ENCODE assay signal across 8 mouse cellular contexts in genomic region chrX:72819594-72819993, GRCm38 (mm10). TPM values are rescaled to one million over a fixed set of nuclear protein-coding genes. Genes with fewer than 3 reads are reported as not detected.
A peak's percentile ranks its signal among the peaks of the same experiment; 100 is the strongest.
DNase-seq lines count a peak whose midpoint lies in the region; ATAC-seq and TF ChIP-seq lines count a peak whose summit lies in the region.

No protein-coding gene starts in this region.

- DNase-seq in forebrain, embryonic 11.5 days (ENCODE audit: low spot score): peak; percentile 83
- peak; percentile 77 for DNase-seq in adrenal gland, postnatal 14 days
- peak; percentile 71 for DNase-seq in embryonic facial prominence, embryonic 10.5 days (ENCODE audit: low spot score)
- DNase-seq in hindbrain, embryonic 14.5 days (ENCODE audit: low spot score): peak; percentile 91
- peak; percentile 85 for DNase-seq in left cerebral cortex, postnatal 14 days (ENCODE audit: low spot score in 2 of 2)
- peak; percentile 85 for DNase-seq in midbrain, postnatal 0 days (ENCODE audit: low spot score)
- DNase-seq in telencephalon, adult 2 months (ENCODE audit: low read depth, low spot score): peak; percentile 24

- WGBS in forebrain, embryonic 11.5 days: 2% methylated on average over 5 of the region's 5 CpGs
- WGBS in forebrain, embryonic 15.5 days: 7% methylated on average over 5 of the region's 5 CpGs
- WGBS in embryonic facial prominence, embryonic 10.5 days: 3% methylated on average over 5 of the region's 5 CpGs
- WGBS in hindbrain, embryonic 14.5 days: 8% methylated on average over 5 of the region's 5 CpGs
- WGBS in midbrain, postnatal 0 days: 6% methylated on average over 5 of the region's 5 CpGs

- no peak overlapping the region for H3K9ac ChIP-seq in forebrain, embryonic 11.5 days (ENCODE audit: low read length)
- H3K9ac ChIP-seq in forebrain, embryonic 15.5 days (replicated peaks): no peak overlapping the region
- H3K9ac ChIP-seq in hindbrain, embryonic 14.5 days: no peak overlapping the region
- H3K9ac ChIP-seq in midbrain, postnatal 0 days (replicated peaks; ENCODE audit: low read length, poor library complexity, severe bottlenecking): no peak overlapping the region

- H3K4me2 ChIP-seq in forebrain, embryonic 11.5 days (ENCODE audit: low read depth, low read length, severe bottlenecking): no peak overlapping the region
- no peak overlapping the region for H3K4me2 ChIP-seq in forebrain, embryonic 15.5 days (replicated peaks)
- no peak overlapping the region for H3K4me2 ChIP-seq in hindbrain, embryonic 14.5 days (replicated peaks)
- H3K4me2 ChIP-seq in midbrain, postnatal 0 days (ENCODE audit: low read depth, low read length, poor library complexity, severe bottlenecking): no peak overlapping the region

- no peaks in the 10 kb centered on the region for H3K4me1 ChIP-seq in forebrain, embryonic 11.5 days (replicated peaks; ENCODE audit: control insufficient read depth, insufficient read depth, low read length)
- H3K4me1 ChIP-seq in forebrain, embryonic 15.5 days: no peaks in the 10 kb centered on the region
- no peaks in the 10 kb centered on the region for H3K4me1 ChIP-seq in embryonic facial prominence, embryonic 10.5 days
- H3K4me1 ChIP-seq in hindbrain, embryonic 14.5 days (replicated peaks; ENCODE audit: control insufficient read depth, insufficient read depth, low read length): no peaks in the 10 kb centered on the region
- no peaks in the 10 kb centered on the region for H3K4me1 ChIP-seq in midbrain, postnatal 0 days (ENCODE audit: insufficient read depth, low read length)

- ATAC-seq in forebrain, embryonic 11.5 days (replicated peaks; ENCODE audit: low FRiP score): no peak
- ATAC-seq in forebrain, embryonic 15.5 days (replicated peaks): no peak; the same call in 1 of the 2 replicates
- ATAC-seq in hindbrain, embryonic 14.5 days (ENCODE audit: low FRiP score): peak; percentile 46; the same call in 1 of the 2 replicates
- ATAC-seq in midbrain, postnatal 0 days (ENCODE audit: low FRiP score): no peak

- no peak overlapping the region for H3K4me3 ChIP-seq in forebrain, embryonic 11.5 days (ENCODE audit: low read depth, low read length)
- no peak overlapping the region for H3K4me3 ChIP-seq in forebrain, embryonic 15.5 days
- H3K4me3 ChIP-seq in embryonic facial prominence, embryonic 10.5 days: no peak overlapping the region
- no peak overlapping the region for H3K4me3 ChIP-seq in hindbrain, embryonic 14.5 days (replicated peaks; ENCODE audit: low read length)
- H3K4me3 ChIP-seq in midbrain, postnatal 0 days (ENCODE audit: low read depth, low read length): no peak overlapping the region

- no peaks in the 10 kb centered on the region for H3K36me3 ChIP-seq in forebrain, embryonic 11.5 days (ENCODE audit: control insufficient read depth, insufficient read depth, low read length)
- H3K36me3 ChIP-seq in forebrain, embryonic 15.5 days: no peaks in the 10 kb centered on the region
- no peaks in the 10 kb centered on the region for H3K36me3 ChIP-seq in embryonic facial prominence, embryonic 10.5 days (replicated peaks)
- no peaks in the 10 kb centered on the region for H3K36me3 ChIP-seq in hindbrain, embryonic 14.5 days (replicated peaks; ENCODE audit: control insufficient read depth, insufficient read depth)
- no peaks in the 10 kb centered on the region for H3K36me3 ChIP-seq in midbrain, postnatal 0 days (ENCODE audit: insufficient read depth, low read length)

- no peak overlapping the region for H3K27ac ChIP-seq in forebrain, embryonic 11.5 days (ENCODE audit: low read depth, low read length)
- H3K27ac ChIP-seq in forebrain, embryonic 15.5 days (replicated peaks): no peak overlapping the region
- H3K27ac ChIP-seq in embryonic facial prominence, embryonic 10.5 days (replicated peaks): no peak overlapping the region
- H3K27ac ChIP-seq in hindbrain, embryonic 14.5 days: no peak overlapping the region
- no peak overlapping the region for H3K27ac ChIP-seq in midbrain, postnatal 0 days (ENCODE audit: low read depth, low read length)

- no peaks in the 10 kb centered on the region; the same call in 1 of the 2 replicates for H3K27me3 ChIP-seq in forebrain, embryonic 11.5 days (ENCODE audit: control insufficient read depth, insufficient read depth, low read length)
- no peaks in the 10 kb centered on the region for H3K27me3 ChIP-seq in forebrain, embryonic 15.5 days
- peaks cover 17% of the 10 kb centered on the region for H3K27me3 ChIP-seq in embryonic facial prominence, embryonic 10.5 days (replicated peaks; ENCODE audit: low read depth, poor library complexity, severe bottlenecking)
- H3K27me3 ChIP-seq in hindbrain, embryonic 14.5 days (ENCODE audit: control insufficient read depth, insufficient read depth, low read length): no peaks in the 10 kb centered on the region
- no peaks in the 10 kb centered on the region for H3K27me3 ChIP-seq in midbrain, postnatal 0 days (ENCODE audit: insufficient read depth, low read length)

- TF ChIP-seq CTCF in midbrain, postnatal 0 days (IDR thresholded peaks at IDR 0.05): peak; percentile 93

- intact Hi-C loops in left cerebral cortex, postnatal 14 days (cut with DNase I): no loop called here

- H3K9me3 ChIP-seq in forebrain, embryonic 11.5 days (ENCODE audit: control insufficient read depth, low read length): no peaks in the 10 kb centered on the region
- H3K9me3 ChIP-seq in forebrain, embryonic 15.5 days: no peaks in the 10 kb centered on the region
- no peaks in the 10 kb centered on the region for H3K9me3 ChIP-seq in embryonic facial prominence, embryonic 10.5 days
- no peaks in the 10 kb centered on the region for H3K9me3 ChIP-seq in hindbrain, embryonic 14.5 days (ENCODE audit: control insufficient read depth, low read length)
- H3K9me3 ChIP-seq in midbrain, postnatal 0 days (ENCODE audit: low read length): no peaks in the 10 kb centered on the region

RNA-seq across cellular contexts. Expression of gene Gabrq, which starts 5.4 kb away (rescaled TPM):
- 1.3 and 2.1 TPM in 2 replicates for polyA plus RNA-seq in forebrain, embryonic 11.5 days (2014; fragmentation: Nextera tagmentation; extraction: Ambion mirVana)
- polyA plus RNA-seq in forebrain, embryonic 15.5 days (2015; fragmentation: Nextera tagmentation; extraction: Ambion mirVana): 1.2 and 1.5 TPM in 2 replicates
- 0.11 TPM in 1 of 2 replicates, not detected in the other for total RNA-seq in adrenal gland, postnatal 14 days (2021)
- polyA plus RNA-seq in embryonic facial prominence, embryonic 10.5 days (2016; fragmentation: Nextera tagmentation; extraction: Ambion mirVana): 0.18 and 0.24 TPM in 2 replicates
- 3.8 and 6.4 TPM in 2 replicates for polyA plus RNA-seq in hindbrain, embryonic 14.5 days (2014; fragmentation: Nextera tagmentation; extraction: Ambion mirVana)
- total RNA-seq in left cerebral cortex, postnatal 14 days (2021): 1 to 10 TPM; 2.2 to 3.9 TPM
- 9.9 and 10.3 TPM in 2 replicates for total RNA-seq in midbrain, postnatal 0 days (2014; rRNA removed)
- polyA plus RNA-seq in midbrain, postnatal 0 days (2015; fragmentation: Nextera tagmentation; extraction: Ambion mirVana): 4.6 and 4.9 TPM in 2 replicates

Comparison
In these comparisons a context has a peak if more than half of its experiments do, and no peak if none do; other contexts are left out.
1. DNase-seq: peak in every context shown above with its lines; median percentile 91 in hindbrain, embryonic 14.5 days; 85 in left cerebral cortex, postnatal 14 days; 85 in midbrain, postnatal 0 days; 83 in forebrain, embryonic 11.5 days; 77 in adrenal gland, postnatal 14 days; 71 in embryonic facial prominence, embryonic 10.5 days; 24 in telencephalon, adult 2 months.